In the genomic region with DNA sequence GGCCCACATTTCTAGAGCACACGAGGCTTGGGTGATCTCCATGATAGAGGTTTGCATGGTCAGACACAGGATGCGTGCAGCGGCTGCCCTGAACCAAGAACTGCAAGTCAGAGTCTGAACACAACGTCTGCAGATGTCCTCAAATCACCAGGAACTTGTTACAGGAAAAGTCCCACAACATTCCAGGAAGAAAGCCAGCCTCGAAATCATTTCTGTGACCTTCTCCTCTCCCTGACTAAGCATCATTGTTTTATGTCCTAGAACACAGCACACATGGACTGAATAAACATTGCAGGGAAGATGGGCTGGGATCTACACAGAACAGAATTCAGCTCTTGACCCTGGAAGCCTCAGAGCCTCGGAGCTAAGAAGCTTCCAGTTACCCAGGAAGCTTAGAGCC, we compare ENCODE assay signal across 13 mouse cellular contexts.
A peak's percentile ranks its signal among the peaks of the same experiment; 100 is the strongest.
DNase-seq lines count a peak whose midpoint lies in the region; ATAC-seq and TF ChIP-seq lines count a peak whose summit lies in the region.
"Had no signal": no experiment of that assay in that cellular context is flagged by ENCODE, and none has a peak within 500 bp of the region (broad histone marks: within the 10 kb centered on the region; RNA-seq: fewer than 3 reads in every experiment).

No protein-coding gene starts in this region.

- H3K4me3 ChIP-seq in kidney, embryonic 16.5 days (ENCODE audit: low read length): no peak overlapping the region
- H3K4me3 ChIP-seq in embryonic fibroblast, embryonic 13.5 days (ENCODE audit: insufficient read depth, low read length): no peak overlapping the region
- H3K4me3 ChIP-seq in heart, embryonic 13.5 days: no peak overlapping the region
- H3K4me3 ChIP-seq: embryonic facial prominence, embryonic 12.5 days; liver, embryonic 12.5 days; megakaryocyte, embryonic 14.5 days had no signal

- H3K4me2 ChIP-seq in kidney, embryonic 16.5 days (replicated peaks; ENCODE audit: low read depth, low read length): no peak overlapping the region
- no peak overlapping the region for H3K4me2 ChIP-seq in heart, embryonic 13.5 days
- H3K4me2 ChIP-seq: embryonic facial prominence, embryonic 12.5 days; liver, embryonic 12.5 days had no signal

- H3K9me3 ChIP-seq in kidney, embryonic 16.5 days (ENCODE audit: low read length): no peaks in the 10 kb centered on the region
- no peaks in the 10 kb centered on the region for H3K9me3 ChIP-seq in heart, embryonic 13.5 days
- H3K9me3 ChIP-seq: embryonic facial prominence, embryonic 12.5 days had no signal

- no peak overlapping the region for H3K27ac ChIP-seq in kidney, embryonic 16.5 days (ENCODE audit: low read length)
- H3K27ac ChIP-seq in embryonic fibroblast, embryonic 13.5 days (ENCODE audit: insufficient read depth, low read length): peak overlapping the region; percentile 84
- H3K27ac ChIP-seq in heart, embryonic 13.5 days (replicated peaks): 0 out of 2 replicates have a peak overlapping the region, but pooled peaks have one; percentile 5
- H3K27ac ChIP-seq: embryonic facial prominence, embryonic 12.5 days; liver, embryonic 12.5 days had no signal

- no peak for TF ChIP-seq POLR2A in embryonic fibroblast, embryonic 13.5 days (IDR thresholded peaks at IDR 0.05; ENCODE audit: low read depth, low read length)

- H3K4me1 ChIP-seq in kidney, embryonic 16.5 days (ENCODE audit: insufficient read depth, low read length): peaks cover 27% of the 10 kb centered on the region
- peaks cover 8% of the 10 kb centered on the region for H3K4me1 ChIP-seq in embryonic fibroblast, embryonic 13.5 days (ENCODE audit: control insufficient read depth, insufficient read depth, low read length)
- peaks cover 50% of the 10 kb centered on the region for H3K4me1 ChIP-seq in heart, embryonic 13.5 days
- H3K4me1 ChIP-seq: liver, embryonic 12.5 days; megakaryocyte, embryonic 14.5 days had no signal

- H3K9ac ChIP-seq in kidney, embryonic 16.5 days (replicated peaks; ENCODE audit: low read length): no peak overlapping the region
- H3K9ac ChIP-seq in heart, embryonic 13.5 days: no peak overlapping the region
- H3K9ac ChIP-seq: embryonic facial prominence, embryonic 12.5 days; forebrain, postnatal 0 days; liver, embryonic 12.5 days had no signal

- DNase-seq in kidney, adult 9 months: peak; percentile 65
- peak; percentile 53 for DNase-seq in lung, postnatal 25 days (ENCODE audit: low spot score)
- DNase-seq in neural tube, embryonic 10.5 days (ENCODE audit: extremely low spot score, low spot score): no peak
- DNase-seq in frontal cortex, adult 2 months (ENCODE audit: extremely low spot score in 1 of 2, low spot score in 1 of 2): no peak
- DNase-seq: cerebellum, postnatal 10 days; forebrain, postnatal 0 days had no signal

- 55% methylated on average over 6 of the region's 6 CpGs for WGBS in kidney, embryonic 16.5 days
- 42% methylated on average over 6 of the region's 6 CpGs for WGBS in heart, embryonic 13.5 days

- H3K27me3 ChIP-seq in kidney, embryonic 16.5 days (ENCODE audit: insufficient read depth, low read length): no peaks in the 10 kb centered on the region
- no peaks in the 10 kb centered on the region for H3K27me3 ChIP-seq in heart, embryonic 13.5 days (replicated peaks)
- H3K27me3 ChIP-seq: embryonic facial prominence, embryonic 12.5 days; liver, embryonic 12.5 days; megakaryocyte, embryonic 14.5 days had no signal

- no peak for TF ChIP-seq CTCF in embryonic fibroblast, embryonic 13.5 days (IDR thresholded peaks at IDR 0.05; ENCODE audit: borderline replicate concordance, insufficient read depth, low read length)

- ATAC-seq in kidney, embryonic 16.5 days (ENCODE audit: low FRiP score, low TSS enrichment): no peak
- ATAC-seq in heart, embryonic 13.5 days (ENCODE audit: extremely low read depth, insufficient number of reproducible peaks, low FRiP score, low TSS enrichment): no peak
- ATAC-seq: forebrain, postnatal 0 days; intestine, embryonic 16.5 days; liver, embryonic 12.5 days had no signal

- no peaks in the 10 kb centered on the region for H3K36me3 ChIP-seq in kidney, embryonic 16.5 days (ENCODE audit: insufficient read depth, low read length)
- H3K36me3 ChIP-seq in heart, embryonic 13.5 days: peaks cover 6% of the 10 kb centered on the region; the same call in 1 of the 2 replicates
- H3K36me3 ChIP-seq: embryonic facial prominence, embryonic 12.5 days; liver, embryonic 12.5 days had no signal

Comparison
In these comparisons a context has a peak if more than half of its experiments do, and no peak if none do; other contexts are left out.
1. DNase-seq: peak in kidney, adult 9 months (single experiment) and lung, postnatal 25 days (single experiment); none in neural tube, embryonic 10.5 days (single experiment) and frontal cortex, adult 2 months (0 of 2).